Mouse (Mus musculus): ENCODE results near the gene Cog5.

GRCm38 (mm10) chr12:31712727-31713126 lies 58.1 kb downstream of the Cog5 start:
- TF ChIP-seq EP300 (IDR thresholded peaks at IDR 0.05; ENCODE audit: low read depth) (no peak), CTCF (IDR thresholded peaks at IDR 0.05; ENCODE audit: low read depth) (no peak)
